Mouse (Mus musculus) MEL (cell line): ENCODE results near the gene Pcx. TPM values are rescaled to one million over a fixed set of nuclear protein-coding genes. Genes with fewer than 3 reads are reported as not detected.

Experiments used
- DNase-seq: peaks from one replicate; pipeline ENCODE4 v3.0.0; 2011; ENCODE audit warnings: low read depth, low spot score
- H3K27ac ChIP-seq: 2 replicates; pipeline ENCODE4 v1.5.1; 2012; ENCODE audit warnings: low read depth, mild to moderate bottlenecking, control low read depth, low read length, moderate library complexity; ENCODE audit not compliant: control insufficient read depth
- H3K27me3 ChIP-seq, 2 experiments: fragments of 150-350 bp in 1 of 2; sonication (generic) in 1 of 2; 2 replicates each; pipeline ENCODE4 v1.6.1; 2012; ENCODE audit warnings: low read length in 2 of 2, mild to moderate bottlenecking in 2 of 2, improper control_type of control experiment in 1 of 2, moderate library complexity in 1 of 2; ENCODE audit not compliant: insufficient read depth in 2 of 2, control insufficient read depth in 1 of 2
- H3K36me3 ChIP-seq, 2 experiments: 2 replicates each; pipeline ENCODE4 v1.6.1; 2012 to 2014; ENCODE audit warnings: low read length in 2 of 2, improper control_type of control experiment in 1 of 2, inconsistent platforms in 1 of 2, mild to moderate bottlenecking in 1 of 2; ENCODE audit not compliant: insufficient read depth in 2 of 2, control insufficient read depth in 1 of 2
- H3K4me1 ChIP-seq, 2 experiments: fragments of 150-350 bp in 1 of 2; sonication (generic) in 1 of 2; 2 replicates each; pipeline ENCODE4 v1.6.1; 2012; ENCODE audit warnings: low read length in 2 of 2, improper control_type of control experiment in 1 of 2, mild to moderate bottlenecking in 1 of 2; ENCODE audit not compliant: insufficient read depth in 2 of 2, control insufficient read depth in 1 of 2
- H3K4me3 ChIP-seq, 2 experiments: fragments of 150-350 bp in 1 of 2; sonication (generic) in 1 of 2; 2 replicates each; pipeline ENCODE4 v1.5.1; 2012; ENCODE audit warnings: low read depth in 2 of 2, low read length in 2 of 2, mild to moderate bottlenecking in 2 of 2, moderate library complexity in 2 of 2, control low read depth in 1 of 2, improper control_type of control experiment in 1 of 2; ENCODE audit not compliant: control insufficient read depth in 1 of 2, insufficient read depth in 1 of 2
- H3K79me2 ChIP-seq: 2 replicates; pipeline ENCODE4 v1.6.1; 2012; ENCODE audit warnings: mild to moderate bottlenecking, low read length, moderate library complexity; ENCODE audit not compliant: control insufficient read depth, poor library complexity, insufficient read depth
- H3K9ac ChIP-seq: 2 replicates; pipeline ENCODE4 v1.6.1; 2012; ENCODE audit warnings: low read depth, mild to moderate bottlenecking, control low read depth, low read length, moderate library complexity; ENCODE audit not compliant: control insufficient read depth, poor library complexity, severe bottlenecking
- H3K9me3 ChIP-seq: fragments of 150-350 bp; sonication (generic); replicated peaks from 2 replicates; pipeline ENCODE4 v1.6.1; 2012; ENCODE audit warnings: mild to moderate bottlenecking, low read length, improper control_type of control experiment, moderate library complexity; ENCODE audit not compliant: insufficient read depth
- CHD2 ChIP-seq: IDR thresholded peaks from 2 replicates; pipeline ENCODE4 v1.6.1; 2011; ENCODE audit warnings: low read length, improper control_type of control experiment
- CTCF ChIP-seq, 3 experiments: IDR thresholded peaks in 2 of 3; conservative IDR thresholded peaks in 1 of 3; 2 replicates each; pipeline ENCODE4 v1.5.1; 2011 to 2012; ENCODE audit warnings: low read length in 3 of 3, low read depth in 2 of 3, mild to moderate bottlenecking in 2 of 3, improper control_type of control experiment in 1 of 3, inconsistent platforms in 1 of 3, mixed read lengths in 1 of 3, moderate library complexity in 1 of 3; ENCODE audit not compliant: control insufficient read depth in 1 of 3, insufficient read depth in 1 of 3, poor library complexity in 1 of 3, severe bottlenecking in 1 of 3
- ETS1 ChIP-seq: IDR thresholded peaks from 2 replicates; pipeline ENCODE4 v1.6.1; 2012; ENCODE audit warnings: low read depth, mild to moderate bottlenecking, inconsistent platforms, low read length, improper control_type of control experiment, moderate library complexity
- MAX ChIP-seq: IDR thresholded peaks from 2 replicates; pipeline ENCODE4 v1.6.1; 2011; ENCODE audit warnings: low read length, improper control_type of control experiment
- MYB ChIP-seq: IDR thresholded peaks from 2 replicates; pipeline ENCODE4 v1.6.1; 2011; ENCODE audit warnings: mild to moderate bottlenecking, low read depth, low read length, improper control_type of control experiment
- NELFE ChIP-seq: IDR thresholded peaks from 2 replicates; pipeline ENCODE4 v1.6.1; 2011; ENCODE audit warnings: low read depth, low read length, improper control_type of control experiment
- POLR2A ChIP-seq, 2 experiments: IDR thresholded peaks; 2 replicates each; pipeline ENCODE4 v1.6.1; 2011 to 2012; ENCODE audit warnings: low read length in 2 of 2, mild to moderate bottlenecking in 2 of 2, control low read depth in 1 of 2, improper control_type of control experiment in 1 of 2, low read depth in 1 of 2, moderate library complexity in 1 of 2; ENCODE audit not compliant: control insufficient read depth in 1 of 2, insufficient read depth in 1 of 2, poor library complexity in 1 of 2
- POLR2AphosphoS2 ChIP-seq: IDR thresholded peaks from 2 replicates; pipeline ENCODE4 v1.6.1; 2011; ENCODE audit warnings: low read length, improper control_type of control experiment
- RAD21 ChIP-seq: IDR thresholded peaks from 2 replicates; pipeline ENCODE4 v1.6.1; 2011; ENCODE audit warnings: mild to moderate bottlenecking, low read depth, low read length, improper control_type of control experiment
- TAL1 ChIP-seq: IDR thresholded peaks from 2 replicates; pipeline ENCODE4 v1.6.1; 2012; ENCODE audit warnings: mild to moderate bottlenecking, inconsistent platforms, low read length, moderate library complexity, mixed read lengths
- TBP ChIP-seq: IDR thresholded peaks from 2 replicates; pipeline ENCODE4 v1.8.0; 2011; ENCODE audit warnings: low read depth, low read length, improper control_type of control experiment
- TCF12 ChIP-seq: IDR thresholded peaks from 2 replicates; pipeline ENCODE4 v1.6.1; 2014; ENCODE audit warnings: low read depth, mild to moderate bottlenecking, inconsistent platforms, low read length, improper control_type of control experiment, moderate library complexity
- UBTF ChIP-seq: IDR thresholded peaks from 2 replicates; pipeline ENCODE4 v1.6.1; 2012; ENCODE audit warnings: low read depth, mild to moderate bottlenecking, inconsistent platforms, low read length, improper control_type of control experiment, moderate library complexity, borderline replicate concordance; ENCODE audit not compliant: insufficient read depth
- USF1 ChIP-seq: IDR thresholded peaks from 2 replicates; pipeline ENCODE4 v1.6.1; 2014; ENCODE audit warnings: low read depth, mild to moderate bottlenecking, inconsistent platforms, low read length, improper control_type of control experiment, moderate library complexity
- USF2 ChIP-seq, 2 experiments: IDR thresholded peaks; 2 replicates each; pipeline ENCODE4 v1.6.1; 2011 to 2012; ENCODE audit warnings: improper control_type of control experiment in 2 of 2, low read length in 2 of 2, borderline replicate concordance in 1 of 2, inconsistent platforms in 1 of 2, low read depth in 1 of 2, mild to moderate bottlenecking in 1 of 2; ENCODE audit not compliant: insufficient read depth in 1 of 2
- ZC3H11A ChIP-seq: IDR thresholded peaks from 2 replicates; pipeline ENCODE4 v1.6.1; 2012; ENCODE audit warnings: low read depth, mild to moderate bottlenecking, inconsistent platforms, low read length, improper control_type of control experiment
- ZKSCAN1 ChIP-seq: IDR thresholded peaks from 2 replicates; pipeline ENCODE4 v1.6.1; 2012; ENCODE audit warnings: low read depth, mild to moderate bottlenecking, inconsistent platforms, low read length, improper control_type of control experiment, moderate library complexity
- polyA plus RNA-seq, 2 experiments: library from polyadenylated mRNA; stranded (reverse) in 1 of 2; unstranded in 1 of 2; fragments of >175 nt in 1 of 2; fragments of >200 nt in 1 of 2; gene quantifications; 2 replicates each; pipeline versions ENCODE4 v1.2.1 to v1.2.4; 2012; ENCODE audit warnings: low replicate concordance in 2 of 2, low read depth in 1 of 2; ENCODE audit not compliant: insufficient read length in 2 of 2, insufficient read depth in 1 of 2, missing spikeins in 1 of 2
- total RNA-seq: library from RNA; depleted of rRNA; stranded (reverse); fragments of 300-350 nt; gene quantifications from 2 replicates; pipeline ENCODE4 v1.2.3, GENCODE M21; 2012

Gene Pcx
- total and polyA plus RNA-seq, 3 experiments, result 7.2 to 7.9 TPM; not detected in 1

- DNase-seq, result no peak
- H3K79me2 ChIP-seq, result no peaks in the 10 kb centered on the region
- no peak overlapping the region for H3K4me3 ChIP-seq
- no peaks in the 10 kb centered on the region for H3K27me3 ChIP-seq
- no peak overlapping the region for H3K27ac ChIP-seq
- peaks cover 0 to 3% of the 10 kb centered on the region in 2 experiments; a peak in 2 of 4 replicates for H3K4me1 ChIP-seq
- H3K36me3 ChIP-seq, result no peaks in the 10 kb centered on the region; a peak in 1 of 4 replicates
- TF ChIP-seq RAD21, result peak; percentile 16
- TF ChIP-seq TBP, result no peak
- TF ChIP-seq USF1, result no peak
- TF ChIP-seq MYB, result no peak
- TF ChIP-seq CTCF (IDR thresholded peaks at IDR 0.05 in 2 of 3, conservative IDR thresholded peaks at IDR 0.05 in 1 of 3; ENCODE audit: control insufficient read depth in 1 of 3, insufficient read depth in 1 of 3, low read depth in 2 of 3, low read length in 3 of 3, poor library complexity in 1 of 3, severe bottlenecking in 1 of 3), result peak; percentile 4 to 24 (median 7); a peak in 2 of 6 replicates
- no peak overlapping the region for H3K9ac ChIP-seq
- no peaks in the 10 kb centered on the region for H3K9me3 ChIP-seq
These were observed 78.8 kb downstream of the Pcx start for GRCm38 (mm10) chr19:4589081-4589480.

GRCm38 (mm10) chr19:4590025-4590424 is 79.8 kb downstream of the Pcx start:
- H3K9me3 ChIP-seq, result no peaks in the 10 kb centered on the region
- TF ChIP-seq CHD2 (no peak), ETS1 (peak; percentile 52), TCF12 (no peak), NELFE (no peak), UBTF (no peak), POLR2A (IDR thresholded peaks at IDR 0.05; ENCODE audit: control insufficient read depth in 1 of 2, insufficient read depth in 1 of 2, low read depth in 1 of 2, low read length in 2 of 2, poor library complexity in 1 of 2) (no peak)
- TF ChIP-seq, all 39 proteins: peak for 1
- Histone ChIP-seq H3K4me3 (no peak overlapping the region), H3K27ac (no peak overlapping the region), H3K79me2 (no peaks in the 10 kb centered on the region), H3K36me3 (no peaks in the 10 kb centered on the region; a peak in 1 of 4 replicates), H3K9ac (no peak overlapping the region), H3K4me1 (peaks cover 0 to 3% of the 10 kb centered on the region in 2 experiments; a peak in 2 of 4 replicates), H3K27me3 (no peaks in the 10 kb centered on the region)
- DNase-seq, result peak; percentile 66

GRCm38 (mm10) chr19:4593792-4594522 is 83.7 kb downstream of the Pcx start:
- Histone ChIP-seq H3K79me2 (no peaks in the 10 kb centered on the region), H3K4me1 (peaks cover 0 to 3% of the 10 kb centered on the region in 2 experiments; a peak in 2 of 4 replicates), H3K36me3 (no peaks in the 10 kb centered on the region; a peak in 1 of 4 replicates), H3K4me3 (no peak overlapping the region), H3K9ac (no peak overlapping the region), H3K27ac (no peak overlapping the region), H3K9me3 (no peaks in the 10 kb centered on the region), H3K27me3 (no peaks in the 10 kb centered on the region)
- no peak for DNase-seq
- TF ChIP-seq ZC3H11A (no peak), TAL1 (no peak), MAX (no peak), ZKSCAN1 (no peak), USF2 (IDR thresholded peaks at IDR 0.05; ENCODE audit: borderline replicate concordance in 1 of 2, insufficient read depth in 1 of 2, low read depth in 1 of 2, low read length in 2 of 2) (no peak), TCF12 (no peak), POLR2AphosphoS2 (no peak), ETS1 (no peak)
